Mouse (Mus musculus): ENCODE results near the gene Kif7. TPM values are rescaled to one million over a fixed set of nuclear protein-coding genes. Genes with fewer than 3 reads are reported as not detected.
A peak's percentile ranks its signal among the peaks of the same experiment; 100 is the strongest.

The Kif7 gene
- polyA plus RNA-seq (2014; fragmentation: Nextera tagmentation; extraction: Ambion mirVana): 5.0 and 5.2 TPM in 2 replicates

DNA sequence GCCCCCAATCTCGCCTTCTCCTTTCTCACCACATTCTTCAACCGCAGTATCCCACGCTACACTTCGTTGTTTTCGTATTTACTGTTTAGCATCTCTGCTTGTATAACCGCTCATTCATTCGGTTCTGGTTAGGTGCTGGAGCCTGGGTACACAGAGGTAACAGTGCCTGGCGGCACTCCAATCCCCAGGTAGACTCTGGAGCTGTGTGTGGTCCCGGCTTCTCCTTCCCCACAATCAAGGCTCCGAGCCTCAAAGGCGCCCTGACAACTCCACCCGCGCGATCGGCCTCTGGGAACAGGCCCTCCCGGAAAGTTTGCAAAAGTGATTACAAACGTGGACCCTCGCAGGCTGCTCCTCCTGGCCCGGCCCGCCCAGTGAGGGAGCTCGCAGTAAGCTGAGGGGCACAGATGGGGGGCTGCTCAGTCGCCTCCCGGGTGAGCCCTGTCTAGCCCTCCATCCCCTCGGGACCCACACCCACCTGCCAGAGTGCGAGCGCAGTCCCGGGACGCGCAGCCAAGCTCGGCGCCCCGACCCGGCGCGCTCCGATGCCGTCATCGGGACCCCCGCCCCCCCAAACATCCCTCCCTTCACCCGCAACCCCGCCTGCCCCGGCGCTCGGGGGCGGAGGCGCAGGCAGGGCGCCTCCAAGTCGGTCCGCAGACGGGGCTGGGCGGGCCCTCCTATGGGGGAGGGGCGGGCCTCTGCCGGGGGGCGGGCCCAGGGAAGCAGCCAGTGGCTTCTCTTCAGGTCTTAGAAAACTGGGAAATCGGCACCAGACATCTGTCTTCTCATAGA, at the start of gene Kif7:
Gene Kif7 (minus strand): TSS at position 534 of the 795 bp plus-strand sequence.
- Histone ChIP-seq H3K27ac (ENCODE audit: low read depth, low read length) (no peak within 1 kb of the TSS), H3K4me3 (ENCODE audit: low read depth, low read length) (peak within 1 kb of the TSS; percentile 70), H3K36me3 (ENCODE audit: control insufficient read depth, insufficient read depth, low read length) (no peaks in the 10 kb centered on the region), H3K9ac (ENCODE audit: low read length) (peak within 1 kb of the TSS; percentile 76), H3K27me3 (ENCODE audit: control insufficient read depth, insufficient read depth, low read length) (no peaks in the 10 kb centered on the region), H3K4me1 (ENCODE audit: control insufficient read depth, insufficient read depth, low read length) (peaks cover 4% of the 10 kb centered on the region; the same call in 1 of the 2 replicates), H3K4me2 (ENCODE audit: low read depth) (peak within 1 kb of the TSS; percentile 89), H3K9me3 (ENCODE audit: control insufficient read depth, low read length) (no peaks in the 10 kb centered on the region)
- DNase-seq (ENCODE audit: low spot score) (peak; percentile 92), ATAC-seq (ENCODE audit: insufficient read depth, low FRiP score, low TSS enrichment) (peak; percentile 91)
- under 1% methylated on average over 51 of the region's 55 CpGs for WGBS

DNA sequence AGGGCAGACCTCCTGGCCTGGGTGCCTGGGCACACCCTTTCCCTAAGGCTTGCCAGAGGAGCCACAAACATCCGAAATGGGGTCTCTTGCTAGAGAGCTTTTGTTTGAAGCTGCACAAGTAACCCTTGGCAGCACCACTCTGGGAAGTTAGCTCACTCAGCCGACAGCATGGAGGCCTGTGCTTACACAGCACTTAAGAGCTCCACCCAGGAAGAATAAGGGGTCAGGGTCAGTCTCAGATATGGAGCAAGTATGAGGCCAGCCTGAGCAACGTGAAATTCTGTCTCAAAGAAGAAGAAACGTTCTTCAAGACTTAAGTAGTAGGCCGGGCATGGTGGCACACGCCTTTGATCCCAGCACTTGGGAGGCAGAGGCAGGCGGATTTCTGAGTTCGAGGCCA, 46.6 kb upstream of the Kif7 start:
- Histone ChIP-seq H3K4me1 (ENCODE audit: control insufficient read depth, insufficient read depth, low read length) (no peaks in the 10 kb centered on the region), H3K9ac (ENCODE audit: low read length) (no peak overlapping the region), H3K4me3 (ENCODE audit: low read depth, low read length) (no peak overlapping the region), H3K27ac (ENCODE audit: low read depth, low read length) (no peak overlapping the region), H3K27me3 (ENCODE audit: control insufficient read depth, insufficient read depth, low read length) (no peaks in the 10 kb centered on the region), H3K4me2 (ENCODE audit: low read depth) (no peak overlapping the region), H3K9me3 (ENCODE audit: control insufficient read depth, low read length) (no peaks in the 10 kb centered on the region), H3K36me3 (ENCODE audit: control insufficient read depth, insufficient read depth, low read length) (no peaks in the 10 kb centered on the region)
- ATAC-seq (ENCODE audit: insufficient read depth, low FRiP score, low TSS enrichment) (no peak), DNase-seq (ENCODE audit: low spot score) (no peak)
- 85% methylated on average over 8 of the region's 8 CpGs for WGBS

DNA sequence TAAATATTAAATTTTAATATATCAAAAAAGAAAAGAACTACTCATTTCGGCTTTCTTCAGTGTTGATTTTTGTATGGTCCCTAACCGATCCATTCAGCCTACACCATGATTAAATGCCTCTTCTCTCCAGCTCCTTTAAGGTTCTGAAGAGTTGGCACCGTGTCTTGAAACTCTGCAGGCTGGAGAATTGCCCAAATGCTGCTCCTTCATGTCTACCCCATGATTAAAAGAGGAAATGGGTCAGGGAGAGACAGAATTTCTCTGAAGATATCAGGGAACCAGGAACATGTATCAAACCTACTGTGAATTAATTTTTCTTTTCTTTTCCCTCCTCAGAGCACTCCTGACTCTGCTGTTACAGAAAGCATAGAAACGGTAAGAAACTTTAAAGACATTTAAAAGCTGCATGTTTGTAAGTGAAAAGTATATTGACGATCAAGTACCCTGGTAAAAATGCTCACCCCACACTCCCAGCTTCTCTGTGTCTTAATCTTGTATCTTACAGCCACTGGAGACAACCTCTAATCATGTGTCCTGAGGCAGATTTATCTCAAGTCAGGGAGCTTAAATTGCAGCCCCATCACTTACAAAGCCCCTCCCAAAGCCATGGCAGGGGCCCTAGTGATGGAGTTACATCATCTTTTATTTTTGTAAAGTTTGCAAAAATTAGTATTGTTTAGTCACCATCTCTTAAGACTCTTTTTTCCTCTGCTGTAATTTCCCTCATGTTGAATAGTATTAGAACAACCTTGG, 45.8 kb upstream of the Kif7 start:
- Histone ChIP-seq H3K9me3 (ENCODE audit: control insufficient read depth, low read length) (no peaks in the 10 kb centered on the region), H3K9ac (ENCODE audit: low read length) (no peak overlapping the region), H3K4me3 (ENCODE audit: low read depth, low read length) (no peak overlapping the region), H3K36me3 (ENCODE audit: control insufficient read depth, insufficient read depth, low read length) (no peaks in the 10 kb centered on the region), H3K4me2 (ENCODE audit: low read depth) (no peak overlapping the region), H3K27ac (ENCODE audit: low read depth, low read length) (no peak overlapping the region), H3K4me1 (ENCODE audit: control insufficient read depth, insufficient read depth, low read length) (no peaks in the 10 kb centered on the region), H3K27me3 (ENCODE audit: control insufficient read depth, insufficient read depth, low read length) (no peaks in the 10 kb centered on the region)
- WGBS: 83% methylated on average over 5 of the region's 5 CpGs
- DNase-seq (ENCODE audit: low spot score) (no peak), ATAC-seq (ENCODE audit: insufficient read depth, low FRiP score, low TSS enrichment) (no peak)

DNA sequence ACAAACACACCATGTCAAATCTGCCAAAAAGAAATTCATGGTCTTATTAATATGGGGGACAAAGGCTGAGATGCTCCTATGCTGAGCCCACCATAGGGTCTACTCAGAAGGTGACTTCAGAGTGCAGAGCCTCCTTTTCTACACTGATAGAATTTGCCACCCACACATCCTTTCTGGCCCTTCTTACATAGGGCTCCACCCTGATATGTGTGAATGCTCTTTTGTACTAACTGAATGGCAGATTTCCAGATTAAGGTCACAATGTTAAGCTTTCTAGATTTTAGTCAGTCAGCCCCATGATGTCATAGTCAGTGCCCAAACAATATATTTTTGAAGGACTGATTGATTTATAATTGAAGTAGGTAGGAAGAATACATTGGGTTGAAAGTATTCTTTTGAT, 44.2 kb upstream of the Kif7 start:
- no peaks in the 10 kb centered on the region for H3K36me3 ChIP-seq (ENCODE audit: control insufficient read depth, insufficient read depth, low read length)
- H3K27me3 ChIP-seq (ENCODE audit: control insufficient read depth, insufficient read depth, low read length): no peaks in the 10 kb centered on the region
- no peak overlapping the region for H3K4me3 ChIP-seq (ENCODE audit: low read depth, low read length)
- no peak overlapping the region for H3K4me2 ChIP-seq (ENCODE audit: low read depth)
- ATAC-seq (ENCODE audit: insufficient read depth, low FRiP score, low TSS enrichment) (no peak), DNase-seq (ENCODE audit: low spot score) (no peak)
- H3K4me1 ChIP-seq (ENCODE audit: control insufficient read depth, insufficient read depth, low read length): no peaks in the 10 kb centered on the region
- H3K9me3 ChIP-seq (ENCODE audit: control insufficient read depth, low read length): no peaks in the 10 kb centered on the region
- H3K9ac ChIP-seq (ENCODE audit: low read length): no peak overlapping the region
- no peak overlapping the region for H3K27ac ChIP-seq (ENCODE audit: low read depth, low read length)

DNA sequence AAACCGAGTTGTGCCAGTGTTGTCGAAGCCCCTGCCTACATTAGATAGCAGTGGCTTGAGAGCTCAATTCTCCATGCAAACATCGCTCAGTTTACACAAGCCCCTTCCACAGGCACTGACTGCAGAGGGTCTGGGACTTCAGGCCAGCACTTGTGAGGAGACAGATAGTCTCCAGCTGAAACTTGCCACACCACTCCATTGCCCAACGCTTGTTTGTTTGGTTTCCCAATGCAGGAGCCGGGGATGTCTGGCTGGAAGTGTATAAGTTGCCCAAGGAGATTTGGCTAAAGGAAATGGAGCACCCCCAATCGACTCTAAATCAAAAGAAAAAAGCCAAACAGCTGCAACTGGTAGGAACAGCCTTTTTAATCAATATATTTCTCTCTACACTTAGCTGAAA, 42.7 kb upstream of the Kif7 start:
- H3K9ac ChIP-seq (ENCODE audit: low read length): no peak overlapping the region
- no peak overlapping the region for H3K4me3 ChIP-seq (ENCODE audit: low read depth, low read length)
- H3K27me3 ChIP-seq (ENCODE audit: control insufficient read depth, insufficient read depth, low read length): no peaks in the 10 kb centered on the region
- WGBS: 79% methylated on average over 6 of the region's 6 CpGs
- no peak overlapping the region for H3K27ac ChIP-seq (ENCODE audit: low read depth, low read length)
- no peaks in the 10 kb centered on the region for H3K36me3 ChIP-seq (ENCODE audit: control insufficient read depth, insufficient read depth, low read length)
- DNase-seq (ENCODE audit: low spot score) (no peak), ATAC-seq (ENCODE audit: insufficient read depth, low FRiP score, low TSS enrichment) (no peak)
- no peaks in the 10 kb centered on the region for H3K4me1 ChIP-seq (ENCODE audit: control insufficient read depth, insufficient read depth, low read length)
- H3K9me3 ChIP-seq (ENCODE audit: control insufficient read depth, low read length): no peaks in the 10 kb centered on the region
- no peak overlapping the region for H3K4me2 ChIP-seq (ENCODE audit: low read depth)

DNA sequence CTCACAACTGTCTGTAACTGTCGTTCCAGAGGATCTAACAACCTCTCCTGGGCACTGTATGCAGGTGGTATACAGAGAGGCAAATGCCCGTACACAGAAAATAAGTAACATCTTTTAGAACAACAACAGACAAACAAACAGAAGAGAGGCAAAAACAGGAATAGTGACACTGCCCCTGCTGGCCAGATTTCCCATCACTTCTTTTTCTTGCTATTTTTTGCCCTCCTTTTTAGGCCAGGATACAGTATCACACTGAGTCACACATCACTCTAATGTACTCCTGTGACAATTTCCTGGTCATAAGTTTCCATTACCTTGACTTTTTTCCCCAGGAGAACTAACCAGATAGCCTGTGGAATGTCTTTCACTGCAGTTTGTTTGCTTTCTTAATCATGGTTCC, 40.8 kb upstream of the Kif7 start:
- ATAC-seq (ENCODE audit: insufficient read depth, low FRiP score, low TSS enrichment) (no peak), DNase-seq (ENCODE audit: low spot score) (no peak)
- Histone ChIP-seq H3K4me2 (ENCODE audit: low read depth) (no peak overlapping the region), H3K9me3 (ENCODE audit: control insufficient read depth, low read length) (no peaks in the 10 kb centered on the region), H3K27ac (ENCODE audit: low read depth, low read length) (no peak overlapping the region), H3K4me3 (ENCODE audit: low read depth, low read length) (no peak overlapping the region), H3K4me1 (ENCODE audit: control insufficient read depth, insufficient read depth, low read length) (no peaks in the 10 kb centered on the region), H3K9ac (ENCODE audit: low read length) (no peak overlapping the region), H3K27me3 (ENCODE audit: control insufficient read depth, insufficient read depth, low read length) (no peaks in the 10 kb centered on the region), H3K36me3 (ENCODE audit: control insufficient read depth, insufficient read depth, low read length) (no peaks in the 10 kb centered on the region)
- WGBS: 61% methylated on average over 2 of the region's 2 CpGs

DNA sequence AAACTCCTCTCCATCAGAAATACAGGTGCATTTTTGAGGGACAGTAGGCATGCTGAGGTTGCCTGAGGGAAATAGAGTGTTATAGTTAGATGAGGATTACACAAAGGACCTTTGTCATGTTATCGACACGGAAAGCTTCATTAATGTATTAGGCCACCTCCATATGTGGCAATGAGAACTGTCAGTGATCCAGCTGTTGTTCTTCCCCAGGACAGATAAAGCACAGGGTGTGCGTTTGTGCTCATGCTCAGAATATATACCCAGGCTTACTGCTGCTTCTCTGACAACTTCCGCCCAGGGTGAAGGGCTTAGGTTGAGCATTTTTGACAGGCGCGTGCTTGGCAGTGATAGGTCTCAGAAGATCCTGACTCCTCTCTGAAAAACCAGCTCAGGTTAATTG, 34.0 kb upstream of the Kif7 start:
- H3K9ac ChIP-seq (ENCODE audit: low read length): no peak overlapping the region
- 88% methylated on average over 6 of the region's 6 CpGs for WGBS
- no peak overlapping the region for H3K27ac ChIP-seq (ENCODE audit: low read depth, low read length)
- DNase-seq (ENCODE audit: low spot score) (no peak), ATAC-seq (ENCODE audit: insufficient read depth, low FRiP score, low TSS enrichment) (no peak)
- no peak overlapping the region for H3K4me2 ChIP-seq (ENCODE audit: low read depth)
- H3K4me1 ChIP-seq (ENCODE audit: control insufficient read depth, insufficient read depth, low read length): no peaks in the 10 kb centered on the region
- no peaks in the 10 kb centered on the region for H3K9me3 ChIP-seq (ENCODE audit: control insufficient read depth, low read length)
- H3K27me3 ChIP-seq (ENCODE audit: control insufficient read depth, insufficient read depth, low read length): no peaks in the 10 kb centered on the region
- no peaks in the 10 kb centered on the region for H3K36me3 ChIP-seq (ENCODE audit: control insufficient read depth, insufficient read depth, low read length)
- no peak overlapping the region for H3K4me3 ChIP-seq (ENCODE audit: low read depth, low read length)

DNA sequence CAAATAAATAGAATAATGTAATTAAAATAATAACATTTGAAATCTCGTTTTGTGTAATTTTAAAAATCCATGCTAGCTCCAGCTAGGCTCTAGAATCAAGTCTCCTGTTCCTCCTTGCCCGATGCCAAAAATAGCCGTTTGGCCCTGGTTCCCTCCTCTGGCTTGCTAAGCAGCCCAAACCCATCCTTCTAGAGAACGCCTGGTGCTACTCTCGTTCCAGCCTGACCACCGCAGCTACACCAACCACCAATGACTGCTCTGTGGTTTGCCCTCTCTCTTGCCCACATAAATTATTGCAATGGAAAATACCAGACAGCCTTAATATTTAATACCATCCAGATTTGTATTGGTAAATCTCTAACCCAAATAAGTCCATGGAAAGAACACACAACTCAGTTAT, 32.1 kb upstream of the Kif7 start:
- WGBS: 86% methylated on average over 6 of the region's 6 CpGs
- Histone ChIP-seq H3K9me3 (ENCODE audit: control insufficient read depth, low read length) (no peaks in the 10 kb centered on the region), H3K4me2 (ENCODE audit: low read depth) (no peak overlapping the region), H3K9ac (ENCODE audit: low read length) (no peak overlapping the region), H3K36me3 (ENCODE audit: control insufficient read depth, insufficient read depth, low read length) (no peaks in the 10 kb centered on the region), H3K27me3 (ENCODE audit: control insufficient read depth, insufficient read depth, low read length) (no peaks in the 10 kb centered on the region), H3K4me1 (ENCODE audit: control insufficient read depth, insufficient read depth, low read length) (no peaks in the 10 kb centered on the region), H3K27ac (ENCODE audit: low read depth, low read length) (no peak overlapping the region), H3K4me3 (ENCODE audit: low read depth, low read length) (no peak overlapping the region)
- no peak for ATAC-seq (ENCODE audit: insufficient read depth, low FRiP score, low TSS enrichment)
- DNase-seq (ENCODE audit: low spot score): no peak

DNA sequence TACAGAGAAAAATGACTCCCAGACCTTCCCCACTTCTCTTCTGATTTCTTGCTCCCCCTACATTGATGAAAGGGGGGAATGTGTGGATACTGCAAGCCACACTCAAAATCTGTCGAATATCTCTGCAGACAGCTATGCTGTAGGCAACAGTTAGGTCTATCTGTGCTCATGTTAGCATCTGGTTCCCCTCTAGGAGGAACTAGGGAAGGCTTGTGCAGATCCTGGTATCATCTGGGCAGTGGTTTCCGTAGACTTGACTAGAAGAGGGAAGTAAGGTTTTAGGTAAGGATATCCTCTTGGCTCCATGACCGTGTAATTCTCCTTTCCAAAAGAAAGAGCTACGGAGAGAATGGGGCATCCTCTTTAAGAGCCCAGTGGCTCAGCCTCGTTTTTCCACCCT, 29.1 kb upstream of the Kif7 start:
- Histone ChIP-seq H3K9ac (ENCODE audit: low read length) (no peak overlapping the region), H3K9me3 (ENCODE audit: control insufficient read depth, low read length) (no peaks in the 10 kb centered on the region), H3K4me1 (ENCODE audit: control insufficient read depth, insufficient read depth, low read length) (no peaks in the 10 kb centered on the region), H3K4me2 (ENCODE audit: low read depth) (no peak overlapping the region), H3K27me3 (ENCODE audit: control insufficient read depth, insufficient read depth, low read length) (no peaks in the 10 kb centered on the region), H3K4me3 (ENCODE audit: low read depth, low read length) (no peak overlapping the region), H3K27ac (ENCODE audit: low read depth, low read length) (no peak overlapping the region), H3K36me3 (ENCODE audit: control insufficient read depth, insufficient read depth, low read length) (no peaks in the 10 kb centered on the region)
- ATAC-seq (ENCODE audit: insufficient read depth, low FRiP score, low TSS enrichment): no peak
- no peak for DNase-seq (ENCODE audit: low spot score)
- 82% methylated on average over 5 of the region's 5 CpGs for WGBS
